Mouse (Mus musculus) myocyte (in vitro differentiated cells): Measurements from ENCODE around the gene Golga7b.

Experiments
- E2F4 ChIP-seq: IDR thresholded peaks from one replicate; pipeline ENCODE4 v1.6.1; 2011; ENCODE audit warnings: mild to moderate bottlenecking, control low read depth, moderate library complexity; ENCODE audit not compliant: insufficient read depth
- MAX ChIP-seq: IDR thresholded peaks from one replicate; pipeline ENCODE4 v1.6.1; 2011; ENCODE audit warnings: low read depth, mild to moderate bottlenecking, control low read depth
- MYOD1 ChIP-seq, 3 experiments: IDR thresholded peaks; one replicate each; pipeline ENCODE4 v1.6.1; 2011; ENCODE audit warnings: control low read depth in 2 of 3, low read depth in 2 of 3, mild to moderate bottlenecking in 2 of 3, moderate library complexity in 1 of 3; ENCODE audit not compliant: insufficient read length in 2 of 3, control insufficient read depth in 1 of 3
- MYOG ChIP-seq, 3 experiments: IDR thresholded peaks; one replicate each; pipeline ENCODE4 v1.6.1; 2011; ENCODE audit warnings: control low read depth in 2 of 3, low read depth in 2 of 3, mild to moderate bottlenecking in 2 of 3; ENCODE audit not compliant: insufficient read length in 2 of 3, control insufficient read depth in 1 of 3, insufficient read depth in 1 of 3
- POLR2A ChIP-seq: IDR thresholded peaks from one replicate; pipeline ENCODE4 v1.6.1; 2011; ENCODE audit warnings: low read depth, mild to moderate bottlenecking, control low read depth, moderate library complexity; ENCODE audit not compliant: insufficient read length
- POLR2AphosphoS2 ChIP-seq: IDR thresholded peaks from one replicate; pipeline ENCODE4 v1.6.1; 2011; ENCODE audit warnings: low read depth, control low read depth; ENCODE audit not compliant: insufficient read length
- TCF12 ChIP-seq: IDR thresholded peaks from one replicate; pipeline ENCODE4 v1.6.1; 2011; ENCODE audit warnings: mild to moderate bottlenecking, control low read depth; ENCODE audit not compliant: poor library complexity, insufficient read depth, severe bottlenecking
- TCF3 ChIP-seq: IDR thresholded peaks from one replicate; pipeline ENCODE4 v1.6.1; 2011; ENCODE audit warnings: low read depth, control low read depth; ENCODE audit not compliant: insufficient read length
- USF1 ChIP-seq: IDR thresholded peaks from one replicate; pipeline ENCODE4 v1.6.1; 2011; ENCODE audit warnings: low read depth, mild to moderate bottlenecking, control low read depth, moderate library complexity

GRCm38 (mm10) chr19:42304506-42304905 lies 57.1 kb downstream of the Golga7b start:
- TF ChIP-seq MAX (no peak), POLR2AphosphoS2 (no peak), POLR2A (no peak), USF1 (no peak), MYOD1 (IDR thresholded peaks at IDR 0.05; ENCODE audit: control insufficient read depth in 1 of 3, insufficient read length in 2 of 3, low read depth in 2 of 3) (no peak), TCF3 (no peak), MYOG (IDR thresholded peaks at IDR 0.05; ENCODE audit: control insufficient read depth in 1 of 3, insufficient read depth in 1 of 3, insufficient read length in 2 of 3, low read depth in 2 of 3) (no peak), TCF12 (no peak), E2F4 (no peak)
